Comparison of ENCODE assay signal across 8 mouse cellular contexts in genomic region chr12:17750500-17750899, GRCm38 (mm10). TPM values are rescaled to one million over a fixed set of nuclear protein-coding genes. Genes with fewer than 3 reads are reported as not detected.
A peak's percentile ranks its signal among the peaks of the same experiment; 100 is the strongest.
DNase-seq lines count a peak whose midpoint lies in the region; ATAC-seq and TF ChIP-seq lines count a peak whose summit lies in the region.

No protein-coding gene starts in this region.

- no peaks in the 10 kb centered on the region for H3K36me3 ChIP-seq in heart, postnatal 0 days (replicated peaks; ENCODE audit: control insufficient read depth, insufficient read depth, low read length)
- no peaks in the 10 kb centered on the region for H3K36me3 ChIP-seq in lung, embryonic 16.5 days (ENCODE audit: control insufficient read depth, insufficient read depth, low read length)

- no peaks in the 10 kb centered on the region for H3K27me3 ChIP-seq in heart, postnatal 0 days (ENCODE audit: control insufficient read depth, insufficient read depth, low read length)
- no peaks in the 10 kb centered on the region for H3K27me3 ChIP-seq in lung, embryonic 16.5 days (ENCODE audit: control insufficient read depth, insufficient read depth, low read depth, low read length)

- TF ChIP-seq CTCF in heart, postnatal 0 days (IDR thresholded peaks at IDR 0.05; ENCODE audit: low read depth): no peak
- no peak for TF ChIP-seq CTCF in layer of hippocampus, adult 2 months (conservative IDR thresholded peaks at IDR 0.05)

- DNase-seq in layer of hippocampus, adult 9-11 months: peak; percentile 23
- DNase-seq in layer of hippocampus, postnatal 10 days (ENCODE audit: low spot score in 2 of 2): no peak
- DNase-seq in adipocyte (ENCODE audit: low spot score): peak; percentile 50
- peak; percentile 22 for DNase-seq in heart, postnatal 0 days (ENCODE audit: low spot score)
- DNase-seq in layer of hippocampus, adult 2 months (ENCODE audit: low spot score in 2 of 2): no peak
- DNase-seq in urinary bladder, postnatal 25 days (ENCODE audit: low spot score): no peak
- no peak for DNase-seq in layer of hippocampus, adult 9-10 months (ENCODE audit: low spot score)

- peak; percentile 26; the same call in 1 of the 2 replicates for ATAC-seq in heart, postnatal 0 days (ENCODE audit: insufficient read depth, low read depth)
- no peak for ATAC-seq in lung, embryonic 16.5 days (ENCODE audit: low read depth)

- peak overlapping the region; percentile 40 for H3K27ac ChIP-seq in heart, postnatal 0 days (ENCODE audit: low read depth)
- H3K27ac ChIP-seq in lung, embryonic 16.5 days (ENCODE audit: low read length): peak overlapping the region; percentile 60
- no peak overlapping the region for H3K27ac ChIP-seq in layer of hippocampus, adult 2 months

- WGBS in heart, postnatal 0 days: 8% methylated on average over 4 of the region's 4 CpGs
- WGBS in lung, embryonic 16.5 days: 45% methylated on average over 4 of the region's 4 CpGs

- no peaks in the 10 kb centered on the region for H3K9me3 ChIP-seq in heart, postnatal 0 days (replicated peaks; ENCODE audit: control insufficient read depth, low read length)
- no peaks in the 10 kb centered on the region for H3K9me3 ChIP-seq in lung, embryonic 16.5 days (ENCODE audit: control insufficient read depth, low read length)

- no peak overlapping the region for H3K4me3 ChIP-seq in heart, postnatal 0 days (ENCODE audit: low read depth, low read length)
- H3K4me3 ChIP-seq in lung, embryonic 16.5 days (ENCODE audit: low read length): no peak overlapping the region
- no peak overlapping the region for H3K4me3 ChIP-seq in layer of hippocampus, adult 2 months

- H3K4me2 ChIP-seq in heart, postnatal 0 days (ENCODE audit: low read depth, low read length): peak overlapping the region; percentile 6; the same call in 1 of the 2 replicates
- no peak overlapping the region for H3K4me2 ChIP-seq in lung, embryonic 16.5 days (ENCODE audit: low read depth, low read length)

- TF ChIP-seq EP300 in heart, postnatal 0 days (IDR thresholded peaks at IDR 0.05; ENCODE audit: low read depth): no peak

- H3K9ac ChIP-seq in heart, postnatal 0 days (replicated peaks; ENCODE audit: low read depth, low read length): no peak overlapping the region
- H3K9ac ChIP-seq in lung, embryonic 16.5 days (ENCODE audit: low read length): peak overlapping the region; percentile 40; the same call in 1 of the 2 replicates

- peaks cover 58% of the 10 kb centered on the region for H3K4me1 ChIP-seq in heart, postnatal 0 days (ENCODE audit: control insufficient read depth, insufficient read depth)
- peaks cover 49% of the 10 kb centered on the region for H3K4me1 ChIP-seq in lung, embryonic 16.5 days (replicated peaks; ENCODE audit: control insufficient read depth, insufficient read depth, low read length)

RNA-seq across cellular contexts. Expression of gene Hpcal1, which starts 59.8 kb away (rescaled TPM):
- 10 to 100 TPM; 41.4 to 44.5 TPM for total RNA-seq in layer of hippocampus, postnatal 10 days (2021)
- 14.8 and 19.1 TPM in 2 replicates for total RNA-seq in heart, postnatal 0 days (2014; rRNA removed; ENCODE audit: low replicate concordance)
- 21.9 and 22.5 TPM in 2 replicates for polyA plus RNA-seq in heart, postnatal 0 days (2015; fragmentation: Nextera tagmentation; extraction: Ambion mirVana)
- polyA plus RNA-seq in lung, embryonic 16.5 days (2015; fragmentation: Nextera tagmentation; extraction: Ambion mirVana): 94.5 and 102 TPM in 2 replicates
- 10 to 100 TPM; 54.3 to 64.6 TPM for total RNA-seq in layer of hippocampus, adult 2 months (2021)

Comparison
In these comparisons a context has a peak if more than half of its experiments do, and no peak if none do; other contexts are left out.
1. DNase-seq: peak in layer of hippocampus, adult 9-11 months (single experiment), adipocyte (single experiment) and heart, postnatal 0 days (single experiment); none in layer of hippocampus, postnatal 10 days (0 of 2), layer of hippocampus, adult 2 months (0 of 2), urinary bladder, postnatal 25 days (single experiment) and layer of hippocampus, adult 9-10 months (single experiment).